ENCODE assay signal across 7 mouse cellular contexts in the genomic region with DNA sequence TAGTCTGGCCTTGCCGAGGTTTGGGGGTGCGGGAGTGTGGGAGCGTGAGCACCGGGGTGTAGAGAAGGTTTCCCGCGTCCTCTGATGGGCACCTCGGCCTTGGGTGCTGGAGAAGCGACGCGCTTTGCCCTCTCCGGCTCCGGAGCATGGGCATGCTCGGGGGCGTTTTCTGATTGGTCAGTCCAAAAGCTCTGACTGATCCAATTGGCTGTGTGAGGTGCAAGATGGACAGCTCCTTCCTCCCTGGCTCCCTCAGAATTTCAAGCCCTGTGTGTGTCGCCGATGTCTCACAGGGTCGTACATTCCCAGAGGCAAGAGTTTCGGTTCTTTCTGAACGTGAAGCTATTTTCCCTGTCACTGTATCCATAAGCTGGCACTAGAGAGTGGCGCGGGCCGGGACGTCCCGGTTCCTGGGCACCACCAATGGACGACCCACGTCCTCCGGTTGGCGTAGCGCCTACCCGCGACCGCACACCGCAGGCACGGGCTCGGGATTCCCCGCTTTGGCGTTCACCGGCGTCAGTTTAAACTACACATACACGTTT. TPM values are rescaled to one million over a fixed set of nuclear protein-coding genes. Genes with fewer than 3 reads are reported as not detected.
A peak's percentile ranks its signal among the peaks of the same experiment; 100 is the strongest.
DNase-seq lines count a peak whose midpoint lies in the region; ATAC-seq lines count a peak whose summit lies in the region.

No protein-coding gene starts in this region.

- H3K4me1 ChIP-seq in intestine, embryonic 14.5 days (replicated peaks; ENCODE audit: control insufficient read depth, insufficient read depth, low read length), result peaks cover 19% of the 10 kb centered on the region
- H3K4me1 ChIP-seq in midbrain, embryonic 10.5 days, result peaks cover 51% of the 10 kb centered on the region

- H3K36me3 ChIP-seq in intestine, embryonic 14.5 days (ENCODE audit: control insufficient read depth, insufficient read depth, low read length), result peaks cover 19% of the 10 kb centered on the region
- peaks cover 12% of the 10 kb centered on the region for H3K36me3 ChIP-seq in midbrain, embryonic 10.5 days

- H3K9ac ChIP-seq in intestine, embryonic 14.5 days (ENCODE audit: low read length), result peak overlapping the region; percentile 31

- H3K27ac ChIP-seq in intestine, embryonic 14.5 days (ENCODE audit: low read depth), result no peak overlapping the region
- peak overlapping the region; percentile 72 for H3K27ac ChIP-seq in midbrain, embryonic 10.5 days (replicated peaks)

- peak; percentile 74 for ATAC-seq in intestine, embryonic 14.5 days (replicated peaks; ENCODE audit: low FRiP score, low TSS enrichment, low read depth)

- H3K9me3 ChIP-seq in intestine, embryonic 14.5 days (ENCODE audit: control insufficient read depth, low read length), result peaks cover 6% of the 10 kb centered on the region; the same call in 1 of the 2 replicates
- peaks cover 9% of the 10 kb centered on the region for H3K9me3 ChIP-seq in midbrain, embryonic 10.5 days (replicated peaks)

- peak overlapping the region; percentile 41 for H3K4me3 ChIP-seq in intestine, embryonic 14.5 days (ENCODE audit: low read depth, low read length)
- H3K4me3 ChIP-seq in midbrain, embryonic 10.5 days, result peak overlapping the region; percentile 62

- intact Hi-C loops in left cerebral cortex, postnatal 4 days (cut with DNase I), result loop anchor here (10.0 kb wide), 2 partner anchors 245 to 335 kb away; a partner anchor contains a TSS

- H3K4me2 ChIP-seq in intestine, embryonic 14.5 days (ENCODE audit: low read length), result peak overlapping the region; percentile 58

- peak; percentile 62 to 64 for DNase-seq in adrenal gland, adult 18-20 months (ENCODE audit: low spot score in 2 of 2)
- peak; percentile 55 to 74 for DNase-seq in cerebellum, postnatal 4 days (ENCODE audit: low spot score in 2 of 2)
- peak; percentile 63 for DNase-seq in gastrocnemius, postnatal 10 days
- DNase-seq in intestine, embryonic 14.5 days (ENCODE audit: low spot score), result peak; percentile 87
- peak; percentile 78 for DNase-seq in left cerebral cortex, postnatal 4 days
- DNase-seq in midbrain, embryonic 10.5 days (ENCODE audit: low spot score), result peak; percentile 87
- peak; percentile 84 for DNase-seq in skeletal muscle tissue, adult 2 months (ENCODE audit: low read depth, low spot score)

- H3K27me3 ChIP-seq in intestine, embryonic 14.5 days (replicated peaks; ENCODE audit: control insufficient read depth, insufficient read depth, low read length), result peaks cover 10% of the 10 kb centered on the region
- peaks cover 60% of the 10 kb centered on the region for H3K27me3 ChIP-seq in midbrain, embryonic 10.5 days (ENCODE audit: low read depth, poor library complexity, severe bottlenecking)

- 5% methylated on average over 40 of the region's 40 CpGs for WGBS in intestine, embryonic 14.5 days
- 6% methylated on average over 40 of the region's 40 CpGs for WGBS in midbrain, embryonic 10.5 days

RNA-seq across cellular contexts. Expression of a gene that starts 5.5 kb away (rescaled TPM):
- 10 to 100 TPM; 13.3 to 17.6 TPM for total RNA-seq in adrenal gland, adult 18-20 months (2021)
- total RNA-seq in gastrocnemius, postnatal 10 days (2021), result 10 to 100 TPM; 25.1 to 25.6 TPM
- polyA plus RNA-seq in intestine, embryonic 14.5 days (2014; fragmentation: Nextera tagmentation; extraction: Ambion mirVana), result 28.7 and 30.3 TPM in 2 replicates
- total RNA-seq in left cerebral cortex, postnatal 4 days (2021), result 100 to 1,000 TPM in 1 of 2 experiments, 10 to 100 TPM in 1; 95.0 to 101 TPM
- 20.4 and 31.6 TPM in 2 replicates for polyA plus RNA-seq in midbrain, embryonic 10.5 days (2016; fragmentation: Nextera tagmentation; extraction: Ambion mirVana)

RNA-seq across cellular contexts. Expression of a gene that starts 5.5 kb away (rescaled TPM):
- under 1 TPM; 0.06 to 0.10 TPM for total RNA-seq in adrenal gland, adult 18-20 months (2021)
- total RNA-seq in gastrocnemius, postnatal 10 days (2021), result under 1 TPM; 0.14 TPM
- 0.24 and 0.28 TPM in 2 replicates for polyA plus RNA-seq in intestine, embryonic 14.5 days (2014; fragmentation: Nextera tagmentation; extraction: Ambion mirVana)
- 1 to 10 TPM; 1.8 to 2.0 TPM for total RNA-seq in left cerebral cortex, postnatal 4 days (2021)
- polyA plus RNA-seq in midbrain, embryonic 10.5 days (2016; fragmentation: Nextera tagmentation; extraction: Ambion mirVana), result 0.25 and 0.26 TPM in 2 replicates

RNA-seq across cellular contexts. Expression of a gene that starts 11.3 kb away (rescaled TPM):
- total RNA-seq in adrenal gland, adult 18-20 months (2021), result 1 to 10 TPM; 5.8 to 6.0 TPM
- 1 to 10 TPM; 7.3 to 8.0 TPM for total RNA-seq in gastrocnemius, postnatal 10 days (2021)
- 24.9 and 26.3 TPM in 2 replicates for polyA plus RNA-seq in intestine, embryonic 14.5 days (2014; fragmentation: Nextera tagmentation; extraction: Ambion mirVana)
- total RNA-seq in left cerebral cortex, postnatal 4 days (2021), result 100 to 1,000 TPM; 299 to 314 TPM
- polyA plus RNA-seq in midbrain, embryonic 10.5 days (2016; fragmentation: Nextera tagmentation; extraction: Ambion mirVana), result 34.1 and 69.6 TPM in 2 replicates

RNA-seq across cellular contexts. Expression of a gene that starts 17.9 kb away (rescaled TPM):
- 10 to 100 TPM; 22.0 to 27.1 TPM for total RNA-seq in adrenal gland, adult 18-20 months (2021)
- 10 to 100 TPM; 11.1 to 15.4 TPM for total RNA-seq in gastrocnemius, postnatal 10 days (2021)
- 16.5 and 19.6 TPM in 2 replicates for polyA plus RNA-seq in intestine, embryonic 14.5 days (2014; fragmentation: Nextera tagmentation; extraction: Ambion mirVana)
- 10 to 100 TPM; 26.0 to 27.0 TPM for total RNA-seq in left cerebral cortex, postnatal 4 days (2021)
- 17.7 and 19.3 TPM in 2 replicates for polyA plus RNA-seq in midbrain, embryonic 10.5 days (2016; fragmentation: Nextera tagmentation; extraction: Ambion mirVana)

RNA-seq across cellular contexts. Expression of a gene that starts 21.3 kb away (rescaled TPM):
- 100 to 1,000 TPM; 171 to 177 TPM for total RNA-seq in adrenal gland, adult 18-20 months (2021)
- total RNA-seq in gastrocnemius, postnatal 10 days (2021), result 100 to 1,000 TPM; 160 to 172 TPM
- polyA plus RNA-seq in intestine, embryonic 14.5 days (2014; fragmentation: Nextera tagmentation; extraction: Ambion mirVana), result 240 and 258 TPM in 2 replicates
- total RNA-seq in left cerebral cortex, postnatal 4 days (2021), result 100 to 1,000 TPM; 386 to 426 TPM
- polyA plus RNA-seq in midbrain, embryonic 10.5 days (2016; fragmentation: Nextera tagmentation; extraction: Ambion mirVana), result 274 and 296 TPM in 2 replicates

Comparison
In these comparisons a context has a peak if more than half of its experiments do, and no peak if none do; other contexts are left out.
1. RNA of a gene that starts 11.3 kb away (total RNA-seq): 299 to 314 TPM in left cerebral cortex, postnatal 4 days; 7.3 to 8.0 TPM in gastrocnemius, postnatal 10 days and 5.8 to 6.0 TPM in adrenal gland, adult 18-20 months; every median in the first group is over 10 times any median in the second.
2. Peak in every context shown above with its lines, with median percentiles within 50 percentile points of each other: DNase-seq.